9 mouse cellular contexts compared by ENCODE assay signal in genomic region chr11:19011108-19011805, GRCm38 (mm10). TPM values are rescaled to one million over a fixed set of nuclear protein-coding genes. Genes with fewer than 3 reads are reported as not detected.
DNase-seq lines count a peak whose midpoint lies in the region; ATAC-seq lines count a peak whose summit lies in the region.
"Had no signal": no experiment of that assay in that cellular context is flagged by ENCODE, and none has a peak within 500 bp of the region (broad histone marks: within the 10 kb centered on the region; RNA-seq: fewer than 3 reads in every experiment).

No protein-coding gene starts in this region.

- no peak for ATAC-seq in kidney, embryonic 16.5 days (ENCODE audit: low FRiP score, low TSS enrichment)
- no peak for ATAC-seq in embryonic facial prominence, embryonic 13.5 days (ENCODE audit: insufficient number of reproducible peaks, insufficient read depth, low FRiP score, low TSS enrichment, low read depth)
- no peak for ATAC-seq in hindbrain, embryonic 11.5 days (ENCODE audit: low FRiP score)
- no peak for ATAC-seq in midbrain, embryonic 16.5 days
- no peak for ATAC-seq in megakaryocyte progenitor cell, adult 5-6 weeks (replicated peaks; ENCODE audit: poor library complexity)
- ATAC-seq: liver, postnatal 0 days had no signal

- H3K4me3 ChIP-seq in kidney, embryonic 16.5 days (ENCODE audit: low read length): peak overlapping the region; percentile 44
- no peak overlapping the region for H3K4me3 ChIP-seq in embryonic facial prominence, embryonic 13.5 days
- peak overlapping the region; percentile 88 for H3K4me3 ChIP-seq in hindbrain, embryonic 11.5 days (ENCODE audit: low read depth, low read length)
- H3K4me3 ChIP-seq in midbrain, embryonic 16.5 days (ENCODE audit: low read depth, low read length): no peak overlapping the region

- peaks cover 25% of the 10 kb centered on the region for H3K27me3 ChIP-seq in kidney, embryonic 16.5 days (ENCODE audit: insufficient read depth, low read length)
- peaks cover 80% of the 10 kb centered on the region for H3K27me3 ChIP-seq in embryonic facial prominence, embryonic 13.5 days
- H3K27me3 ChIP-seq in hindbrain, embryonic 11.5 days (ENCODE audit: control insufficient read depth, insufficient read depth, low read length): no peaks in the 10 kb centered on the region
- H3K27me3 ChIP-seq in midbrain, embryonic 16.5 days (ENCODE audit: control insufficient read depth, insufficient read depth, low read depth, low read length): peaks cover 18% of the 10 kb centered on the region

- H3K9me3 ChIP-seq in kidney, embryonic 16.5 days (ENCODE audit: low read length): no peaks in the 10 kb centered on the region
- no peaks in the 10 kb centered on the region for H3K9me3 ChIP-seq in embryonic facial prominence, embryonic 13.5 days
- H3K9me3 ChIP-seq in hindbrain, embryonic 11.5 days (ENCODE audit: control insufficient read depth, low read length): no peaks in the 10 kb centered on the region
- H3K9me3 ChIP-seq in midbrain, embryonic 16.5 days (replicated peaks; ENCODE audit: control insufficient read depth, low read length, poor library complexity, severe bottlenecking): no peaks in the 10 kb centered on the region
- H3K9me3 ChIP-seq: forebrain, embryonic 10.5 days had no signal

- 34% methylated on average over 9 of the region's 9 CpGs for WGBS in kidney, embryonic 16.5 days
- WGBS in embryonic facial prominence, embryonic 13.5 days: 33% methylated on average over 9 of the region's 9 CpGs
- 25% methylated on average over 9 of the region's 9 CpGs for WGBS in hindbrain, embryonic 11.5 days
- 30% methylated on average over 9 of the region's 9 CpGs for WGBS in midbrain, embryonic 16.5 days

- H3K9ac ChIP-seq in kidney, embryonic 16.5 days (replicated peaks; ENCODE audit: low read length): peak overlapping the region; percentile 69
- H3K9ac ChIP-seq in embryonic facial prominence, embryonic 13.5 days: no peak overlapping the region
- peak overlapping the region; percentile 83 for H3K9ac ChIP-seq in hindbrain, embryonic 11.5 days (ENCODE audit: low read depth, low read length)
- H3K9ac ChIP-seq in midbrain, embryonic 16.5 days (ENCODE audit: low read depth, low read length): no peak overlapping the region
- H3K9ac ChIP-seq: liver, postnatal 0 days had no signal

- H3K4me1 ChIP-seq in kidney, embryonic 16.5 days (ENCODE audit: insufficient read depth, low read length): peaks cover 43% of the 10 kb centered on the region
- peaks cover 28% of the 10 kb centered on the region for H3K4me1 ChIP-seq in embryonic facial prominence, embryonic 13.5 days
- peaks cover 17% of the 10 kb centered on the region for H3K4me1 ChIP-seq in hindbrain, embryonic 11.5 days (replicated peaks; ENCODE audit: control insufficient read depth, insufficient read depth, low read length)
- H3K4me1 ChIP-seq in midbrain, embryonic 16.5 days (ENCODE audit: control insufficient read depth, insufficient read depth, low read length): peaks cover 17% of the 10 kb centered on the region

- no peak for DNase-seq in kidney, postnatal 14 days
- peak; percentile 35 for DNase-seq in hindbrain, embryonic 11.5 days (ENCODE audit: low spot score)
- no peak for DNase-seq in right cerebral cortex, postnatal 4 days
- DNase-seq: liver, postnatal 0 days had no signal

- H3K36me3 ChIP-seq in kidney, embryonic 16.5 days (ENCODE audit: insufficient read depth, low read length): peaks cover 3% of the 10 kb centered on the region; the same call in 1 of the 2 replicates
- peaks cover 2% of the 10 kb centered on the region; the same call in 1 of the 2 replicates for H3K36me3 ChIP-seq in embryonic facial prominence, embryonic 13.5 days
- peaks cover 2% of the 10 kb centered on the region; the same call in 1 of the 2 replicates for H3K36me3 ChIP-seq in hindbrain, embryonic 11.5 days (ENCODE audit: control insufficient read depth, insufficient read depth, low read length)
- H3K36me3 ChIP-seq in midbrain, embryonic 16.5 days (ENCODE audit: control insufficient read depth, insufficient read depth, low read length): no peaks in the 10 kb centered on the region
- H3K36me3 ChIP-seq: forebrain, embryonic 10.5 days had no signal

- peak overlapping the region; percentile 85 for H3K4me2 ChIP-seq in kidney, embryonic 16.5 days (replicated peaks; ENCODE audit: low read depth, low read length)
- H3K4me2 ChIP-seq in embryonic facial prominence, embryonic 13.5 days: peak overlapping the region; percentile 62
- H3K4me2 ChIP-seq in hindbrain, embryonic 11.5 days (replicated peaks; ENCODE audit: low read depth, low read length): peak overlapping the region; percentile 92
- peak overlapping the region; percentile 13; the same call in 1 of the 2 replicates for H3K4me2 ChIP-seq in midbrain, embryonic 16.5 days (ENCODE audit: low read length)

- H3K27ac ChIP-seq in kidney, embryonic 16.5 days (ENCODE audit: low read length): peak overlapping the region; percentile 80; the same call in 1 of the 2 replicates
- H3K27ac ChIP-seq in embryonic facial prominence, embryonic 13.5 days: no peak overlapping the region
- H3K27ac ChIP-seq in hindbrain, embryonic 11.5 days (ENCODE audit: low read depth, low read length): peak overlapping the region; percentile 99
- no peak overlapping the region; the same call in 1 of the 2 replicates for H3K27ac ChIP-seq in midbrain, embryonic 16.5 days (ENCODE audit: low read length)

RNA-seq across cellular contexts. Expression of gene Meis1, which starts 7.5 kb away (rescaled TPM):
- polyA plus RNA-seq in kidney, embryonic 16.5 days (2015; fragmentation: Nextera tagmentation; extraction: Ambion mirVana): 124 and 127 TPM in 2 replicates
- polyA plus RNA-seq in embryonic facial prominence, embryonic 13.5 days (2015; fragmentation: Nextera tagmentation; extraction: Ambion mirVana): 47.4 and 59.0 TPM in 2 replicates
- 132 and 149 TPM in 2 replicates for polyA plus RNA-seq in hindbrain, embryonic 11.5 days (2014; fragmentation: Nextera tagmentation; extraction: Ambion mirVana)
- 34.6 and 35.5 TPM in 2 replicates for polyA plus RNA-seq in midbrain, embryonic 16.5 days (2015; fragmentation: Nextera tagmentation; extraction: Ambion mirVana)
- 12.7 and 24.6 TPM in 2 replicates for total RNA-seq in megakaryocyte progenitor cell, adult 5-6 weeks (2015)
- total RNA-seq in megakaryocyte progenitor cell, adult 5-6 weeks (2017): 13.0 and 26.3 TPM in 2 replicates

Comparison
In these comparisons a context has a peak if more than half of its experiments do, and no peak if none do; other contexts are left out.
1. H3K27ac ChIP-seq: peak in kidney, embryonic 16.5 days (single experiment) and hindbrain, embryonic 11.5 days (single experiment); none in embryonic facial prominence, embryonic 13.5 days (single experiment) and midbrain, embryonic 16.5 days (single experiment).
2. H3K4me2 ChIP-seq: peak in every context shown above with its lines; median percentile 92 in hindbrain, embryonic 11.5 days; 85 in kidney, embryonic 16.5 days; 62 in embryonic facial prominence, embryonic 13.5 days; 13 in midbrain, embryonic 16.5 days.
3. H3K4me3 ChIP-seq: peak in kidney, embryonic 16.5 days (single experiment) and hindbrain, embryonic 11.5 days (single experiment); none in embryonic facial prominence, embryonic 13.5 days (single experiment) and midbrain, embryonic 16.5 days (single experiment).
4. H3K9ac ChIP-seq: peak in kidney, embryonic 16.5 days (single experiment) and hindbrain, embryonic 11.5 days (single experiment); none in embryonic facial prominence, embryonic 13.5 days (single experiment) and midbrain, embryonic 16.5 days (single experiment).